Mouse (Mus musculus) c-Kit-positive CD71-negative TER-119-negative erythroid progenitor cells, embryonic 14.5 days (primary cell): ENCODE measurements around the gene Krtap5-2.
A peak's percentile ranks its signal among the peaks of the same experiment; 100 is the strongest.
"Not testable (repeated sequence)": the region's sequence is repeated elsewhere in the genome, so short reads cannot be mapped to it uniquely, and the experiment has no call there.

Source experiments
- DNase-seq: peaks from one replicate; pipeline ENCODE4 v3.0.0-alpha.2; 2013; ENCODE audit warnings: low read depth

The Krtap5-2 gene

DNA sequence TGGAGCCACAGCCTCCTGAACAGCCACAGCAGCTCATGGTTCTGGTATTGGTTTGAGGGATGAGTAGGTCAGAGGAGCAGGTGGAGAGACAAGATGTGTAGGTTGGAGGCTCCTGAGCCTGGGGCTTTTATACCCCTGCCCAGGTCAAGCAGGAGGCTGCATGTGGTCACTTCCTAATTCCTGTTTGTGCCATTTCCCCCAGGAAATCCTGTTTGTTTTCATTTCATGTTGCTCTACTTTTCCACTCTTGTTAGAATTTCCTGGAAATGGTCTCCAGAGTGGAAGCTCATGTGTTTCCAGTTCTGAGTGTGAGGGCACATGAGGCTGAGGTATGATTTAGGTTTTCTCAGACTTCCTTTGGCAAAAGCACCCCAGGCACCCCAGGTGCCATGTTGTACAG is at the start of gene Krtap5-2:
Gene Krtap5-2 (minus strand): TSS at position 101 of the 400 bp plus-strand sequence.
- not testable (repeated sequence) for DNase-seq

DNA sequence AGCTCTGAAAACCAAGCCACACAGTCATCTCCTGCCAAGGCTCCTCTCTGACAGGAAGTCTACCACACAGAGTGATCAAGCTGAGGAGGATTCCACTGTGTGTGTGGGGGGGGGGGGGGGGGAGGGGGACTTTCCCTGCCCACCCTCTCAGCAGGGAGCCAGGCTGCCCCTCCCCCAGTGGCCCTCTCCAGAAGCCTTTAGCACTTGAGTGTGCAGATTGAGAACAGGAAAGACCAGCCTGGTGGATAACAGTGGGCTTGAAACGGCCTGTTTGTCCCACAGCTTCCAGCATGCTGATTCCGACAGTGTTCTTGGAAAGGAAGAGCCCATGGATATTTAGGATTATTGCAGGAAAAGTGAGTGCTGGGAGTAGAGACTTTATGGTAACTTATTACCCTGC is 48.7 kb upstream of the Krtap5-2 start:
- DNase-seq: no peak

DNA sequence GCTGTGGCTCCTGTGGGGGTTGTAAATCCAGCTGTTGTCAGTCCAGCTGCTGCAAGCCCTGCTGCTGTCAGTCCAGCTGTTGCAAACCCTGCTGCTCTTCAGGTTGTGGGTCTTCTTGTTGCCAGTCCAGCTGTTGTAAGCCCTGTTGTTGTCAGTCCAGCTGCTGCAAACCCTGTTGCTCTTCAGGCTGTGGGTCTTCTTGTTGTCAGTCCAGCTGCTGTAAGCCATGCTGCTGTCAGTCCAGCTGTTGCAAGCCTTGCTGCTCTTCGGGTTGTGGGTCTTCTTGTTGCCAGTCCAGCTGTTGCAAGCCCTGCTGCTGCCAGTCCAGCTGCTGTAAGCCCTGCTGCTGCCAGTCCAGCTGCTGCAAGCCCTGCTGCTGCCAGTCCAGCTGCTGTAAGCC is 36.3 kb upstream of the Krtap5-2 start:
- DNase-seq: not testable (repeated sequence)

DNA sequence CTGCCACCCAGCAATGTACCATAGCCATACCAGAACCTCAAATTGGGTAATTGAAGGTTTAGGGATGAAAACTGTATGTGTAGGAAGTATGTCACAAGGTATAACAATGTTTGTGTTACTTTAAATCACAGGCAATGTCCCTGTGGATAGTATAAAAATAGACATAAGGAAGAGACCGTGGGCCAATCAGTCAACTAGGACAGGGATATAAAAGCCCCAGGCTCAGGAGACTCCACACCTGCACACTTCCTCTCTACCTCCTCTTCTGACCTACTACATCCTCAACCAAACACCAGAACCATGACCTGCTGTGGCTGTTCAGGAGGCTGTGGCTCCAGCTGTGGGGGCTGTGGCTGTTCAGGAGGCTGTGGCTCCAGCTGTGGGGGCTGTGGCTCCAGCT is 35.8 kb upstream of the Krtap5-2 start, which contains the start of gene Gm7579:
Gene Gm7579 (plus strand): TSS at position 301 of the 400 bp plus-strand sequence.
- DNase-seq: no peak

DNA sequence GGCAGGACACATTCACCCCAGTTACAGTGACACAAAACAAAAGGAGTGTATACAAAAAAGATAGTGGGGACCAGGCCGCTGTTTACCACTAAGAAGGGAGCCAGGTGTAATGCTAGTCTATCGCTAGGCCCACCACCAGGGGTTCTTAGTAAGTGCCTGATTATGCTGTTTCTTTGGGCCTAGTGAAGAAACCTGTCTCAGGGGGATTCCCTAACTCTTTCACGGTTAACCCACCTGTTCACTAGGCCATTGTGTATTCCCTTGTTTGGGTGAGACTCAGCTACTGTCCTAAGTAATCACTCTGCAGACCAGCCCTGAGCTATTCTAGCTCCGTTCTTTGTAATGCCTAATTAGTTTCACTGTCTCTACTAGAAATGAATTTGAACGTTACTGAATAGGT is 31.1 kb upstream of the Krtap5-2 start:
- not testable (repeated sequence) for DNase-seq

DNA sequence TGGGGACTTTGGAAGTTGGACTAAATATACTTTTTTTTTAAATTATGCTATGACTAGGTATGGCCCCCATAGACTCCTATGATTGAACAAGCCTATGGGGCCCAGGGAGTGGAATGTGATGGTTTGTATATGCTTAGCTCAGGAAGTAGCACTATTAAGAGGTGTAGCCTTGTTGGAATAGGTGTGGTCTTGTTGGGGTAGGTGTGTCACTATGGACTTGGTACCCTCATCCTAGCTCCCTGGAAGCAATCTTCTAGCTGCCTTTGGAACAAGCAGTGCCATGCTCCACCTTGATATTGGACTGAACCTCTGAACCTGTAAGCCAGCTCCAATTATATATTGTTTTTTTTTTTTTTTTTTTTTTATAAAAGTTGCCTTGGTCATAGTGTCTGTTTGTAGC is 29.7 kb upstream of the Krtap5-2 start:
- no peak for DNase-seq

DNA sequence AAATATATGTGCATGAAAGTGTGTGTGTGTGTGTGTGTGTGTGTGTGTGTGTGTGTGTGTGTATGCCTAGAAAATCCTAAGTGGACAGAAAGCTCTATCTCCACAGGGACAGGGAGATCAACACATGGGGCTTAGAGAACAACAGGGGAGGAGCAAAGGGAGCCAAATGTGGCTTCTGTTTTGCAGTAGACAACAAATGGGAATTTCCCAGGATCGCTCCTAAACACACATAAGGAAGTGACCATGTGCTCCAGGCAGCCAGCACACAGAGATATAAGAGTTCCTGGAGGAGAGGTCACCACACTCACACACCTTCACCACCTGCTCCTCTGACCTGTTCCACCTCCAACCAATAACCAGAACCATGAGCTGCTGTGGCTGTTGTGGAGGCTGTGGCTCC is 25.3 kb upstream of the Krtap5-2 start, which contains the start of gene Krtap5-3:
Gene Krtap5-3 (plus strand): TSS at position 301 of the 400 bp plus-strand sequence.
- DNase-seq: no peak

DNA sequence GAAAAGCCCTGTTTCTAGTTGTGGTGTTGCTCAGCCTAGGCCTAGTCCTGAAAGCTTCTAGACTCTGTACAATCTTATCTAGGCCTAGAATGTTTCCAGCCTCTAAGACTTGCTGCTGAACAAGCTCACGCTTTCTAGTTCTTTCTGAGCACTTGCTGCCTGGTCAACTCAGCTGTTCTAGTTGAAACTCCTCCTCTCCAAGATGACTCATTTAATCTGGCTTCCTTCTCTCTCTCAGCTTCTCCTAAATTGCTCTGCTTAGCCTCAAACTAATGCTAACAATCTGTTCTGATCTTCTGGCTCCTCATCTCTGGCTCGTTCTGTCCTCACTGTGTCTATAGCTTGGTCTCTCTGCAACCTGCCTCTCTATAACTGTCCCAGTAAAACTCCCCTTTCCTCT is 22.9 kb upstream of the Krtap5-2 start:
- no peak for DNase-seq

DNA sequence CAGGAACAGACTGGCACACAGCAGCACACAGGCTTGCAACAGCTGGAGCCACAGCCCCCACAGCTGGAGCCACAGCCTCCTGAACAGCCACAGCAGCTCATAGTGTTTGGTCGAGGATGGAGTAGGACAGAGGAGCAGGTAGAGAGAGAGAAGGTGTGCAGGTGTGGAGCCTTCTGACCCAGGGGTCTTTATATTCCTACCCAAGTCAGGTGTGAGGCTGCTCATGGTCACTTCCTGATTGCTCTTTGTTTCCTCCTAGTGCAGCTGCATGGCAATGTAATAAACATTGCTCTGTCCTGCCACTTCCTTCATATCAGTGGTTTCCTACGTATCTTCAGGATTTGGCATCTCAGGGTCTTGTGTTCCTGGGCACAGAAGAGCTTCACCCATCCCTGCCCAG is 14.5 kb upstream of the Krtap5-2 start, which contains the start of gene Gm10153:
Gene Gm10153 (minus strand): TSS at position 101 of the 400 bp plus-strand sequence.
- no peak for DNase-seq

DNA sequence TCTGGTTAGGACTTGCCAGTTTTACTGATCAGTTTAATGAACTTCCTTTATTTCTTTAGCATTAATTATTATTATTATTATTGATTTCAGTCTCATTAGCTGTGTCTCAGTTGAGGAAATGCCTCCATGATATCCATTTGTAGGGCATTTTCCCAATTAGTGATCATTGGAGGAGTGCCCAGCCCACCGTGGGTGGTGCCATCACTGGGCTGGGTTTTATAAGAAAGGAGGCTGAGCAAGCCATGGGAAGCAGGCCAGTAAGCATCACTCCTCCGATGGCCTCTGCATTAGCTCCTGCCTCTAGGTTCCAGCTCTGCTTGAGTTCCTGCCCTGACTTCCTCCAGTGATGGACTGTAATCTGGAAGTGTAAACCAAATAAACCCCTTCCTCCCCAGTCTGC is 12.4 kb upstream of the Krtap5-2 start:
- DNase-seq: no peak

DNA sequence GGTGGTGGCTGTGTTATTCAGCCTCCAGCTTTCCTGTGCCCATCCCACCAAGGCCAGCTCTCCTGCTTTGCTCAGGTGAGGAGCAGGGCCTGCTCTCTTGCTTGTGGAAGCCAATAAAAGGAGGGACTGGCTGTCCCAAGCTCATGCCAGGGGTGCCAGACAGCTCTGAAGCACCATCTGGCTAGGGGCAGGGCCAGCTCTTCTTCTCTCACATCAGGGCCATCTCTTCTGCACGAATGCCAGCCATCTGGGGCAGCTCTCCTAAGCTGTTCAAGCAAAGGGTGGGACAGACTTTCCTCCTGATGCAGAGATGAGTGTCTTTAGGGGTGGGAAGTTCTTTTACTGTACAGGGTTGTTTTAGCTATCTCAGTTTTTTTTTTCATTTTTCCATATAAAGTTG is 5.2 kb upstream of the Krtap5-2 start:
- DNase-seq: no peak

DNA sequence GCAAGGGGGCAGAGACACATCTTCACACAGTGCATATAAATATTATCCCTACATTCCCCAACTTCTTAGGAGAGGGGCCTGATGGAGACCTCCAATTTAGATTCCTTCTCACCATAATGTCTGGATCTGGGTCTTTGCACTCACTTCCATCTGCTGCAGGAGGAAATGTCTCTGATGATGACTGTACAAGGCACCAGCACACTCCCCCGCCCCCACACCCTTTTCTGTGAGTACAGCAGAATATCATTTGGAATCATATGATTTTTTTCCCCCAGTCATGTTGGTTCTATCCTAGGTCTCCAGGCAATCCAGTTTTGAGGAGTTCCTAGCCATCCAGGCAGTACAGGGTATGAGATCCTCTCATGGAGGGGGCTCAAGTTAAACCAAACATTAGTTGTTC is 2.9 kb upstream of the Krtap5-2 start:
- DNase-seq: no peak

DNA sequence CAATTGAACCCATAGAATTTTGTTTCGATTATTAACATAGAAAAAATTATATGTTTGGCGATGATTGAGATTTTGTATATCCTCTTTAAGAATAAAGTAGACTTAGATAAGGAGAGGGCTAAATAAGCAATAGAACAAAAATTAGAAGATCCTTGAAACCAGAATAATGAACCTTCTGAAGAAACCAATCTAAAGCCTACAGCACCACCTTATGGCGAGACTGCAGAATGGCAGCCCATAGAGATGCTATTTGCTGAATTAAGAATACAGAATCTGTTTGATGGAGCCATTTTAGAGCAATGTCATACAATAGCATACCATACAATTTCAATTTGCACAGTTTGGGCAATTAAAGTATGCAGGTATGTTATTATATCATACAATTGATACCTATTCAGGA is 6.0 kb downstream of the Krtap5-2 start:
- peak; percentile 23 for DNase-seq

DNA sequence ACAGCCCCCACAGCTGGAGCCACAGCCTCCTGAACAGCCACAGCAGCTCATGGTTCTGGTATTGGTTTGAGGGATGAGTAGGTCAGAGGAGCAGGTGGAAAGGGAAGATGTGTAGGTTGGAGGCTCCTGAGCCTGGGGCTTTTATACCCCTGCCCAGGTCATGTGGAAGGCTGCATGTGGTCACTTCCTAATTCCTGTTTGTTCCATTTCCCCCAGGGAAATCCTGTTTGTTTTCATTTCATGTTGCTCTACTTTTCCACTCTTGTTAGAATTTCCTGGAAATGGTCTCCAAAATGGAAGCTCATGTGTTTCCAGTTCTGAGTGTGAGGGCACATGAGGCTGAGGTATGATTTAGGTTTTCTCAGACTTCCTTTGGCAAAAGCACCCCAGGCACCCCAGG is 10.2 kb downstream of the Krtap5-2 start, which contains the start of gene Gm4553:
Gene Gm4553 (minus strand): TSS at position 101 of the 400 bp plus-strand sequence.
- not testable (repeated sequence) for DNase-seq

DNA sequence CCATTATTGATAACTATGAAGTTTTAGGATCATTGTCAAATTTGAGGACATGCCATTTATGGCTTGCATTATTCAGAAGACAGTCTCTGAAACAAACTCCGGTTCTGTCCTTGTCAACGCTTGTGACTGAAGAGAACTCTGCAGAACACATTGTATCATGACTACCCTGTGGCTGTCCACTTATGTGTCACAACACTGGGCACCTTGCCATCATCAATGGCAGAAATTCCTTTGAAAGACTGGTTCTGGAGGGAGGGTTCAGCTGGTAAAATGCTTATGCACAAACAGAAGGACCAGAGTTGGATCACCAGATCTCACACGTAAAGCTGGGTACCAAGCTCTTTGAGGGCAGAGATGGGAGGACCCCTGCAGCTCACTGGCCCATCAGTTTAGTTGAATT is 16.4 kb downstream of the Krtap5-2 start:
- no peak for DNase-seq

DNA sequence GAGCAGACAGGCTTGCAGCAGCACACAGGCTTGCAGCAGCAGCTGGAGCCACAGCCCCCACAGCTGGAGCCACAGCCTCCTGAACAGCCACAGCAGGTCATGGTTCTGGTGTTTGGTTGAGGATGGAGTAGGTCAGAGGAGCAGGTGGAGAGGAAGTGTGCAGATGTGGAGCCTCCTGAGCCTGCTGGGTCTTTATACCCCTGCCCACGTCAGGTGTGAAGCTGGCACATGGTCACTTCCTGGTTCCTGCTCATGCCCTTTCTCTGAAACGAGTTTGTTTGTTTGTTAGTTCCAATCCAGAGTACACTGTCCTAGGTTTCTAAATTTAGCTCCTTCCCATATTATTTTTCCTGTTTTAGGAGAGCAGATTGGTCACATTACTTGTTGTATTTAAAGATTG is 18.8 kb downstream of the Krtap5-2 start, which contains the start of gene Gm29735:
Gene Gm29735 (minus strand): TSS at position 101 of the 400 bp plus-strand sequence.
- not testable (repeated sequence) for DNase-seq

DNA sequence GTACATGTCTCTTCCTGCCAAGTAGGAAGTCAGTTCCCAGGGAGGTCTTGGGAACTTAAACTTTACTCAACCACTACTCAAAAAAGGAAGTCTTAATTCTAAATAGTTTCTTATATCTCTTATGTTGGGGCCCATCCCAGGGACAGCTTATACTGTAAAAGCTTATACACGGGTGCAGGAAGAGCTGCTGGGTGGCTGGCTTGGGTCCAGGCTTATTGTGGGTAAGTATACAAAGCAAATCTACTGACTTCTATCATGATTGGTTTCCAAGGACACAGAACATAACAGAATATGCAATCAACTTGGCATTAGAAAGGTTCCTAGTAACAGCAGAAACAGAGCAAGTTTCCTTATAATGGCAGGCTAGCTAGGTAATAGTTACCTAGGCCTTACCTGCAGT is 20.5 kb downstream of the Krtap5-2 start:
- DNase-seq: no peak

DNA sequence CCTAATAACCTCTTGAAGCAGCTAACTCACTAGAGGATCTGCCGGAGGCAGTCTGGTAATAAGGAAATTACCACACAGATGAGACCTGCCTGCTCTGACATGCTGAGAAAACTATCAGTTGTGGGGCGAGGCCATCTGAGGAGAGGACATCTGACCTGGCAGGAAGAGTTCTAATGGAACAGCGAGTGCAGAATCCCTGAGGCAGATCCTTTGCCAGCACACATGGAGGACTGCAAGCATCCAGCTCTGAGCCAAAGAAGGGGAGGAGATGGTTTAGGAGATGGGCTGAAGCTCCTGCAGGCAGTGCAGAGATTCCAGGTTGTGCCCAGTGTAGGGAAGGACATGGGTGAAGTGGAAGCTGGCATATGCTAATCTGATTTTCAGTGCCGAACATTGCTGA is 23.6 kb downstream of the Krtap5-2 start:
- no peak for DNase-seq

DNA sequence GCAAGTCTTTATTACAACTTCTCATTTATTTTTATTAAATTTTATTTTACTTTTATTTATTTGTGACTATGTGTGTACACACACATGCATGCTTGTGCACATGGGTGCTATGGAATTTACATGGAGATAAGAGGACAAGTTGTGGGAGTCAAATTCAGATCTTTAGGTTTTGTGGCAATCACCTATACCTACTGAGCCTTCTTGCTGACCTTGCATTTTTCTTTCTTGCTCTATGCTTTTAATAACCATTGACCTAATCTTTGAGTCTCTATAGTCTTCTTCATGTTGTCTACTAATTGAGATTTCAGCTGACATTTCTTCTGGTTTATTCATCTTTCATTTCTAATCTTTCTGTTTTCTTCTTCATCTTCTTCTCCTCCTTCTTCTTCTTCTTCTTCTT is 27.2 kb downstream of the Krtap5-2 start:
- no peak for DNase-seq

DNA sequence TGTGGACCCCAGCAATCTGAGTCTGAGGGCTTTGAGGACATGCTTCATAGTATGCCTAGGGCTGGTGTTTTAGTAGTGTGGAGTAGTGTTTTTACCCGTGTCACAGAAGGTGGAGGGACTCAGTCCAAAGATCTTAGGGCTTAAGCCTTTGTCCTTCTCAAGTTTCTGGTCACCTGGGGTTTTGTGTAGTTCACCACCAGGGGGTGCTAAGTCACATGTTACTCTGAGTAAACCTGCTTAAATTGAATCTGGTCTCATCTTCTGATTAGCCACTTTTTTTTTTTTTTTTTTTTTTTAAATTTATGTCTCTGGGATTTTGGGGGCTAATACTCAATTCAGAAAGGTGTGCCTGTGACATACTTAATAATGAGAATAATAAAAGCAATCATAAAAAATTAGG is 29.8 kb downstream of the Krtap5-2 start:
- DNase-seq: peak; percentile 38

DNA sequence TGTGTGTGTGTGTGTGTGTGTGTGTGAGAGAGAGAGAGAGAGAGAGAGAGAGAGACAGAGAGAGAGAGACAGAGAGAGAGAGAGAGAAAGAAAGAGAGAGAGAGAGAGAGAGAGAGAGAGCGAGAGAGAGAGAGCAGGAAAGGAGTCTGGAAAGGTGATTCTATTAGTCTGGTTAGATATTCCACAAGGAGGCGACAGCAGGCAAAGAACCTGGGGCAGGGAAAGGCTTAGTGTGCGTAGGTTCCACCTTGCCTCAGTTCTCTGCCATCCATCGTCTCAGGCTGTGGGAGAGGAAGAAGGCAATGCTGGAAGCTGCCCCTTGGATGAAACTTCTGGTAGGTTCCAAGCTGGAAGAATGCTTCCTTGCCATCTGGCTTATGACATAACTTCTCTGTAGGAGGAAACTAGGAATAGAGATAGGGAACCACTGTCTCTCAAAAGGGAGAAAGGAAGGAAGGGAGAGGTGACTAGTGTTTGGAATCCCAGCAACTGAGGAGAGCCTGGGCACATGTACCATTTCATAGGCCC is 30.3 kb downstream of the Krtap5-2 start:
- DNase-seq: no peak

DNA sequence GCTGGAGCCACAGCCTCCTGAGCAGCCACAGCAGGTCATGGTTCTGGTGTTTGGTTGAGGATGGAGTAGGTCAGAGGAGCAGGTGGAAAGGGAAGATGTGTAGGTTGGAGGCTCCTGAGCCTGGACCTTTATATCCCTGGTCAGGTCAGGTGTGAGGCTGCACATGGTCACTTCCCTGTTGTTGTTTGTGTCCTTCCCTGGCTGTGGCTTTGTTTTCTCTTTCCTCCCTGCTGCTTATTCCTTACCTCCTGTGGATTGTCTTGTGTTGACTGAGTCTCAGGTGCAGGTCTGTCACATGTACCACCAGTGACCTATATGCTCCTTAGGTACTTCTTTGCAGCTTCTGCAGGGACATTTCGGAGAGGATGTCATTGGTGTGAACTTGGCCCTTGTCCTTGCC is 31.3 kb downstream of the Krtap5-2 start, which contains the start of gene Gm45337:
Gene Gm45337 (minus strand): TSS at position 101 of the 400 bp plus-strand sequence.
- no peak for DNase-seq

DNA sequence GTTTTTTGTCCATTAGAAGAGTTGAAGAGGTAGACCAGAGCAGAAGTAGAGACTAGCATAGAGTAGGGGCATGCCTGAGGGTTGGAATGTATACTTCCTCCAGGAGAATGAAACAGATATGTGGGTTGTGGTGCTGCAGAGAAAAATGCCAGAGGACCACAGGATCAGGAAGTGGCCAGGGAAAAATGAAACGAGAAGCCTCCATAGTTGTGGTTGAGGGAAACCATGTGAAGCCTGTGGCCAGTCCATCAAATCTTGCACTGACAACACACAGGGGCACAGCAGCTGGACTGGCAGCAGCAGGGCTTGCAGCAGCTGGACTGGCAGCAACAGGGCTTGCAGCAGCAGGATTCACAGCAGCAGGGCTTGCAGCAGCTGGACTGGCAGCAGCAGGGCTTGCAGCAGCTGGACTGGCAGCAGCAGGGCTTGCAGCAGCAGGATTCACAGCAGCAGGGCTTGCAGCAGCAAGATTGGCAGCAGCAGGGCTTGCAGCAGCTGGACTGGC is 32.2 kb downstream of the Krtap5-2 start:
- DNase-seq: not testable (repeated sequence)

DNA sequence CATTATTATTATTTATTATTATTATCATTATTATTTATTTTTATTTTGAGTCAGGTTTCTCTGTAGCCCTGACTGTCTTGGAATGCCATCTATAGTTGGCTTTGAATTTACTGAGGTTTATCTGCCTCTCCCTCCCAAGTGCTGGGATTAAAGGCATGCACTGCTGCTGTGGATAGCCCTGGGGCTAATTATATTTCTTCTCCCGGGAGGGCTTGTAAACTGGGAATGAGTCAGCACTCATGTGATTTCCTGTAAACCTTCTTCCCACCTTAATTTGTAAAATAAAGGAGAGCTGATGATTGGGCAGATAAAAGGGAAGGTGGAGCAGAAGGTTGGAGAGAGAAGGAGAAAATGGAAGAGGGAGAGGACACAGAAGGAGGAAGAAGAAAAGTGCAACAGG is 35.1 kb downstream of the Krtap5-2 start:
- no peak for DNase-seq
